Mouse (Mus musculus): ENCODE results near the gene Rxfp2.

Gene Rxfp2

DNA sequence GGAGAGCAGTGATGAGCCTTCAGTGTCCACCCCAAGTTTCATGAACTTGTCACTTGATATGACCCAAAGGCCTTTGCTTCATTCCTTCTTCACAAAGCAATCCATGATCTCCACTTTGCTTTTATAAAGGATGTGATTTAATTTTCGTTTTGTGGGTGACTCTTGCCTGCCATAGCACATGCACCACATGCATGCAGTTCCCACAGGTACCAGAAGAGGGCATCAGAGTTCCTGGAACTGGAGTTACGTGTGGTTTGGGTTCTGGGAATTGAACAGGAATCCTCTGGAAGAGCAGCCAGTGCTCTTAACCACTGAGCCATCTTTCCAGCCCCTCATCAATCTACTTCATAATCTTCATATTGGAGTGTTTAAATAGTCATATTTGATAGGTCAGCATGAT, 26.1 kb downstream of the Rxfp2 start:
- DNase-seq (ENCODE audit: low spot score) = no peak

DNA sequence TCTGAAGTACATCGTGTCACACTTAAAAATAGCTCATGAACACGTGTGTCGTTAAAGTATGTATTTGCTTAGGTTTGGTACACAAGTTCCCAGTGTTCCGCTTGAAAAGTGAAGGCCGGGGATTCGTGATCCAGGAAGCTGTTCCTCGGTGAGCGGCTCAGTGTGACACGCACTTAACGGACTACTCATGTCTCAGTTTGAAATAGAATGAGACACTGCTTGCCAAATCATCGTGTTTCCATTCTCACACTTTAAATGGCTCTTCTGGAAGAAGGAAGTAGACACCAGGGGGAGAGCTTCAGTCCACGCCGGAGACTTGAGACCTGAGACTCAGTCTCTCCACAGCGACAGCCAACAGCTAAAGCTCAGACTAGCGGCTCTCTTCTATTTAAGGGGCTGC, 28.0 kb downstream of the Rxfp2 start:
- DNase-seq (ENCODE audit: low spot score) = no peak

DNA sequence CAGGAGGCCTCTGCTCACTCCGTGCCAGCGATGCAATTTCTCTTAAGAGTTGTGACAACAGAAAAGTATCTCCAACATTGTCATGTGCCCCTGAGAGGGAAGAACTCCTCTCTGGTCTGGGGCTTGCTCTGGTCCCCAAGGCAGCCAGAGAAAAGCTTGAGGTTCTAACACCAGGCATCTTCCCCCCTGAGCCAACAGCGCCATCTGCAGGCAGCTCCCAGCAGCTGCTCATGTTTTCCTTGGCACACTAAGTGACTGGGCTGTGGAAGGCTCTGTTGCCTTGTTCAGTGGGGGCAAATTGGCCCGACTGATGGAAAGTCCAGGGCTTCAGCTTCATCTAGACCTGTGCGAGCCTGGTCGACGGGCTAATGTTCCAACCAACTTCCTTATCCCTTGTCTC, 31.5 kb downstream of the Rxfp2 start:
- DNase-seq (ENCODE audit: low spot score) = no peak

DNA sequence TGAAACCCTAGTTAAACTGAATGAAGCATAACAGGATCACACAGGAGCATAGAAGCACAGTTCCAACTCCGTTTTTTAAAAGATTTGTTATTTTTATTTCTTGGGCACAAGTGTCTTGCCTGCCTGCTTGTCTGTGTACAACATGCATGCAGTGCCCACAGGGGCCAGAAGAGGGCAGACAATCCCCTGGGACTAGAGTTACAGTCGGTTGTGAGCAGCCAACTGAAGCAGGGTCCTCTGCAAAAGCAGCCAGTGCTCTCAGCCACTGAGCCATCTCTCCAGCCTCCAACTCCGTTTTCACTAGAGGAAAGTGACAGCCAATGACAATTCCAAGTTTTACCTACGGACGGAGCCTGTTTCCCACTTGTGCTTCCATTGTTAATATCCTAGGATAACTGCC, 33.4 kb downstream of the Rxfp2 start:
- DNase-seq (ENCODE audit: low spot score) = no peak

DNA sequence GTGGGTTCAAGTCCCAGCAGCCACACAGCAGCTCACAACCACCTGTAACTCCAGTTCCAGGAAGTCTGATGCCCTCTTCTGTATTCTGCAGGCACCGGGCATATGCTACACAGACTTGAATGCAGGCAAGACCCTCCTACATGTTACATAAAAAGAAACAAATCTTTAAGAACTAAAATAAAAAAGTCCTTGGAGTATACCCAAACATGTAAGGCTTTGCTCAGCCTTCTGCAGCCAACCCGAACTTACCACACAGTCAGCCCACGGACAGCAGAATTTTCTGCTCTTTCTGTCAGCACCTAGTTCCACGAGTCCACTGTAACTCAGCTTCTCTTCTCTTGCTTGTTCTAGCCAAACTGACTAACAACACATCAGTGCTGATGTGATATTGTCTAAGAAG, 34.8 kb downstream of the Rxfp2 start:
- no peak for DNase-seq (ENCODE audit: low spot score)

DNA sequence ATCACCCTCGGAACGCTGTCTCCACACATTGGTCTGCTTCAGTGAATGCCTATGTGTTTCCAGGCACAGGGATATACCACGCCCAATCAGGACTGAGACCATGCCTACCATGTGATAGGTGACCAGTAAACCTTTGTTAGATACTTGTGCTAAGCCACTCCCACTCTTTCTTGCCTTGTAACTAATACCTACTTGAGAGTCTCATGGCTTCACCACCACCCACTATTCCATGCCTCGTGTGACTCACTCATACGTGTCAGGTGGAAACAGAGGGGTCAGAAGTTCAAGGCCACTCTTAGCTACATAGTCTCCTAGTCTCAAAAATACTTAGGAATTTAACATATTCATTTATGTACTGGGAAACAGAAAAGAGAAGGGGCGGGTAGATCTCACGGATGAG, 35.5 kb downstream of the Rxfp2 start:
- DNase-seq (ENCODE audit: low spot score) = no peak

DNA sequence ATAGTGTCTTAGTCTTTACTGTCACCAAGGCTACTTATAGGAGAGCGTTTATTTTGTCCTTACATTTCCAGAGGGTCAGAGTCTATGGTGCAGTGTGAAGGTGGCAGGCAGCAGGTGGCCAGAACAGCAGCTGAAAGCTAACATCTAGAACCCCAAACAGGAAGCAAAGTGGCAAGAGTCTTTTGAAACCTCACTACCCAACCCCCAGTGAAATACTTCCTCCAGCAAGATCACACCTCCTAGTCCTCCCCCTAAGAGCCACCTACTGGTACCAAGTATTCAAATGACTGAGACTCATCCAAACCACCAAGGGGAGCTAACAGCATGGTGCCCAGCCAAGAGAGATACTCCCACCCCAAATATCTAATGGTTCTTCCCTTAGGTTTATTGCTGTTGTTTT, 36.8 kb downstream of the Rxfp2 start:
- no peak for DNase-seq (ENCODE audit: low spot score)

DNA sequence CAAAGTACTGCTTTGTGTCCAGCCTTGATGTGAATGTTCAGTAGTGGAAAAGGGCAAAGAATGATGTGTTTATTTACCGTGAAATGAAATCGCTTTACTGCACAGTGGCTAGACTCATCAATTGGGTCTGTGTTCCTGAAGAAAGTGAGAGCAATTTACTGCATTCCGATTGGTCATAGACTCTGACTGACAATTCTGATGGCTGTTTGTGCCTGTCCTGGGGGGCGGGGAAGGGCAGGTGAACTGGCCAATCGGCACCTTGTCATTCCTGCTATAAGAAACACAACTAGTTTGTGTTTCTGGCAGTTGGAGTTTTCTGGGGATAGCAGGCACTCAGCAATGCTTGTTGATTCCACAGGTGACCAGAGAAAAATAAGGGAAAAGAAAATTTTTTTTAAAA, 37.6 kb downstream of the Rxfp2 start:
- no peak for DNase-seq (ENCODE audit: low spot score)

DNA sequence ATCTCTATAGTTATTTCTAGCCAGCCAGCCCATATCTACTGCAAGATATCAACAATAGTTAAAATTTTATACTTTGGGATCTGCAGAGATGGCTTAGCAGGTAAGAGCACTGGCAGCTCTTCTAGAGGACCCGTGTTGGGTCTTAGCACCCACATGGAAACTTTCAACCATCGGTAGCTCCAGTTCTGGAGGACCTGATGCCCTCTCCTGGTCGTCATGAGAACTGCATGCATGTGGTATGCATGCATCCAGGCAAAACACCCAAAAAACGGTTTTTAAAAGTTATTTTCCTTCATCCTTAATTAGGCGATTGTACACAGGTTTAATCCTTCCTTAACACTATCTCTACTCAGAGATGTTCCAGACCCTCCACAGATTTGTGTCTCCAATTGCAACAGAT, 40.4 kb downstream of the Rxfp2 start:
- DNase-seq (ENCODE audit: low spot score) = no peak

DNA sequence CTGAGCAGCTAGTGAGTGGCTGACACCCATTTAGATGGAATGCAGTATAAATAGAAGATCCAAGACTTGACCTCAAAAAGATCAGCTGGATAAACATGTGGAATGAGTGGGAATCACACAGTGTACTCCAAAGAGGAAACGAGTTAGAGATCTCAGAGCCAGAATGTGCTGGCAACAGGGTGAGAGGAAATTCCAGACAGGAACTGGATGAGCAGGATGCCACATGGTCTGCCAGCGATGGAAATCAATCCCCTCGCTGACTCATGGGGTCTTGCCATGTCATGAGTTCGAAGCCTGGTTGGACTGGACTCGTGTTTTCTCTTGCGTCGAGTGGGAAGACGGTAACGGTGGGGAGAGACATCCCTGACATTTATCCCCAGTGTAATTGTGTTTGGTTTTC, 41.0 kb downstream of the Rxfp2 start:
- no peak for DNase-seq (ENCODE audit: low spot score)

DNA sequence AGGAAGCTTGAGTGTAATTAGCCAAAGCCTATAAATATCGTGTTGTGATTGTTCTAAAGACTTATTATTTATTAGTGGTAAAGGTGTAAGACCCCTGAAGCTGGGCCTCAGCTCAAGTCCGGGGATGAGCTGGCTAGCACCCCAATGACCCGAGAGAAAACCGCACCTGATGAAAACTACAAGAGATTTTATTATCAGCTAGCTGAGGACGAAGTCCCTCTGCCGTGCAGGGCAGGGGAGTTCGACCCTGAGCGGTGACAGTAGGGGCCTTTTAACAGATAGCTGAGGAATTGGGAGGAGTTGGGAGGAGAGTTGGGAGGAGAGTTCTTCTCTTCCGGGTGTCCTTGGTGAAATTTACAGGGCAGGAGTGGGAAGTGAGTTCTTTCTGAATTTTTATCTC, 42.6 kb downstream of the Rxfp2 start:
- DNase-seq (ENCODE audit: low spot score) = no peak

DNA sequence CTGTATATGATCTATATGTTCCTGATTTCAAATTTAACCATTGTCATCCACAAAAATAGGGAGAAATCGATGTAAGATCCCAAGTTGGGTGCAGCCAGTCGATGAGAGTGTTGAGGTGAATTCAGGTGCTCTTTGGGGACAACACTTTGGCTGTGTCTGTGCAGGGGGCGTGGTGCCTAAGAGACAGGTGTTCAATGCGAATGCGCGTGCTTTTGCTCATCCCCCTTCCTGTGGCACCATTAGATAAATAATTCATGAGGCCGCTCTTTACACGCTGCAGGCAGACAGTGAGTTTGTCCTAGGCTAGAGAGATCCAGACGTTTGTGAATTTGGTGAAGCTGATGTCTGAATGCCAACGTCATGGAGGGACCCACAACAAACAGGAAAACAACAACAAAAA, 45.8 kb downstream of the Rxfp2 start:
- DNase-seq (ENCODE audit: low spot score) = no peak

DNA sequence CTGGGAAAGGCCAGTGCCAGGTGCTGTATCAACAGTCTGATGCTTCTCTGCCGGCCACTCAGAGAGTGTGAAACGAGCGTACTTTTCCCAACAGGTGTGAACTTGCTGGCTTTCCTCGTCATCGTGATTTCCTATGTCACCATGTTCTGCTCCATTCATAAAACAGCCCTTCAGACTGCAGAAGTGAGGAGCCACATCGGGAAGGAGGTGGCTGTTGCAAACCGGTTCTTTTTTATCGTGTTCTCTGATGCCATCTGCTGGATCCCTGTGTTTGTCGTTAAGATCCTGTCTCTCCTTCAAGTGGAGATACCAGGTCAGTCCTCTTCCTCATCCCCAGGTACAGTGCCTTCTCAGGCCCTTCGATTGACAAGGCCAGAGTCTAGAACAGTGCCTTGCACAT, 51.6 kb downstream of the Rxfp2 start:
- DNase-seq (ENCODE audit: low spot score) = no peak

DNA sequence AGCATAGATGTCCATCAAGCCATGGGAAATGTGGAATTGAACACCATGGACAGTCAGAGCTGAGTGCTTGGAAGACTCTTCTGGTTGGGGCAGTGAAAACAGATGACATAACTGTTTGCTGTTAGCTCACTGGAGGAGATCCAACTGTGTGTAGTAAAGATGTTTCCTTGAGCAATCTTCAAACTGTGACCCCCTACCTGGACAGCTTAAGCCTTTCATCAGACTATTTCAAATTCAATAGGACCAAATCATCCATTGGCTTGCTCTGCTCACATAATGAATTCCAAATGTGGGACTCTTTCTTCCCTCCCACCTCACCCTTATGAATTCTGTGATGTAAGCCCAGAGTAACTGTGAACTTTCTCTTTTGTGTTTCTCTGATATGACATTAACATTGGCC, 53.3 kb downstream of the Rxfp2 start:
- DNase-seq (ENCODE audit: low spot score) = no peak

DNA sequence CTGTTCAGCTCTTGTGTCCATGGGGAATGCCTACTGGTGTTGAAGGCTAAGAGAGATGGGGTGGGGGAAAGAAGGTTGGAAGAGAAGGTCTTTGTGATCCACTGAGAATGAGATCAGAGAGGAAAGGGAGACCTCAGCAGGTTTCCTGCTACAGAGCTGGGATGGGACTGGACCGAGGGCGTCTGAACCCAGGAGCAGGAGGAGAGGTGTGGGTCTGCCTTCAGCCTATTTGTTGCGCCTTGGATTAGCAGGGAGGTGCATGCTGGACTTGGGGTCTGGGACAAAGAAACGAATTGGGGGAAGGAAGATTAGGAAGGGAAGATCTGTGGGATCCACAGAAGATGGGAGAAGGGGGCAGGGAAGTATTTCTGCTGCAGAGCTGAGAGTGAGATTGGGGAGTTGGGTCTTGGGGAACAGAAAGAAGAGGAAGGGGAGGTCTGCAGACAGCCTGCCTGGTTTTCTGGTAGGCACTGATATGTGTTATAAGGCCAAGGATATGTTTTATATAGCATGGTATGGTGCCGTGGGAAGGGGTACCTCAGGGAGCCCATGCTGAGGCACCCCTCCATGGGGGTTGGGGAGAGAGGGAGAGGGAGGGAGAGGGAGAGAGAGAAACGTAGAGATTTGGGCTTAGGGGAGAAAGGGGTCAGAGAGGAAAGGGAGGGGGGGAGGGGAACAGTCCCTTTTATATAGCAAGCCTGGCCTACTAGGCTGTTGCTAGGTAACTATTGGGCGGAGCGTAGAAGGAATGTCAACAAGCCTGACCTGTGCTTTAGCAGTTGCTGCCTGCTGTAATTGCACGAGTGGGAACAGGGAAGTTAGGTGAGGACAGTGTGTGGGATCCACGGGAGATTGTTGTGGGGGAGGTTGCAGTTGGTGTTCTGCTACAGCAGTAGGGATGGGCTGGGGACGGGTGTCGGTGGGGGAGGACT, 61.7 kb downstream of the Rxfp2 start:
- DNase-seq (ENCODE audit: low spot score) = no peak

DNA sequence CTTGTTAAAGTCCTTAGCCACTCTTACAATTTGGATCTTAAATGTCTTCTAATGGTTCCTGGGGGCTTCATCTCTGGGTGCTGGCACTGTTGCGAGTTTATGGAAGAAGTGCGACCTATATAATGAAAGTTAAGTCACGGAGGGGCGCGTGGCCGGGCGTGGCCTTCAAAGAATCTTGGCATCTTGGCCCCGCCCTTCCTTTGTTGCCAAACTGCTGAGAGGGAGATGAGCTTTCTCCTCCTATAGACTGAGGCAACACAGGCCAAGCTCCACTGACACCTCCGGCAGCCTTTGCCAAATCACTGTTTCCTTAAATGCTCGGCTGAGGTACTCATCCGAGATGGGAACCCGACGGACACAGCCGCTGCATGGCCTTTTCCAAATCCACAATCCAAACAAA, 64.2 kb downstream of the Rxfp2 start:
- no peak for DNase-seq (ENCODE audit: low spot score)

DNA sequence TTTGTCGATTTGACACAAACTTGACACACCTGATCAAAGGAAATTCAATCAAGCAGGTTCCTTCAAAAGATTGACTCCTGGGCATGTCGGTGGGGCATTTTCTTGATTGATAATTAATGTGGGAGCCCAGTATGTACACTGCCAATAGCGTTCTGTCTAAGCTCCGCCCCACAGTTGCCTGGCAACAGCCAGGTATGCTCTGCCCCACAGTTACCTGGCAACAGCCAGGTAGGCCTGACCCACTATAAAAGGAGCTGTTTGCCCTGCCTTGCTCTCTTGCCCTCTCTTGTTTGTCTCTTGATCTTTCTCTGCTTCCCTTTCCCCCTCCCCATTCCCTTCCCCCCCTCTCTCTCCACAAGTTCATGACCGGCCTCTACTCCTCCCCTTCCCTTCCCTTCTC, 64.7 kb downstream of the Rxfp2 start:
- no peak for DNase-seq (ENCODE audit: low spot score)

DNA sequence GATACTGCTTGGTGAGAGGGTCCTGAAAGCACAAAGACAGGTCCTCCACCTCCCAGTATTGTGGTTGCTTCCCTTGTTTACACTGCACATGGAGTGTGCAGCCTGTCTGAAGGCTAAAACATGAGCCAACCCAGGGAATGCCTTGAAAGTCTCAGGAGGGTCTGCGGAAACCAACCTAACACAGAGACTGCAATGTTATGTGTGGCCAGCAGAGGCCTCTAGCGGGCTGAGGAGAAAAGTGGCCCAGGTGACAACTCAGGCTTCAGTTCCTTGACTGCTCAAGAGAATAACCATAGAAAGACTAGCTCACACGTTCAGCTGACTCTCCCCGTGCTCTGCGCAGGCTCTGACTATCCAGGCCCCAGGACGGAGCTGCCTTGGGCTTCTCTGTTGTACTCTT, 79.1 kb downstream of the Rxfp2 start:
- DNase-seq (ENCODE audit: low spot score) = no peak

DNA sequence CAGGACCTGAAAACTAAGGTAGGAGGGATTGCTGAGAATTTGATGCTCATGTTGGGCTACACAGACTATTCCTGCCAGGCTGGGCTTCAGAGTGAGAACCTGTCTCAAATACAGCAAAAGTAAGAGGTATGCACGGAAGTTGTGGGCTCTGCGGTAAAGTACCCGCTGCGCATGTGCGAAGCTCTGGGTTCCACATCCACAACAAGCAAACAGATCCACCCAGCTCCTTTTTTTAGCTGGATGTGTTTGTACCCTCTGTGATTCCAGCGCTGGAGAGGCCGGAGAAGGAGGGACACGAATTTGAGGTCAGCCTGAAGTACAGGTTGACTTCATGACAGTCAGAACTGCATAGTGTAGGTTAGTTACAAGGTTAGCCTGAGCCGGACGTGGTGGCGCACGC, 80.3 kb downstream of the Rxfp2 start:
- no peak for DNase-seq (ENCODE audit: low spot score)

DNA sequence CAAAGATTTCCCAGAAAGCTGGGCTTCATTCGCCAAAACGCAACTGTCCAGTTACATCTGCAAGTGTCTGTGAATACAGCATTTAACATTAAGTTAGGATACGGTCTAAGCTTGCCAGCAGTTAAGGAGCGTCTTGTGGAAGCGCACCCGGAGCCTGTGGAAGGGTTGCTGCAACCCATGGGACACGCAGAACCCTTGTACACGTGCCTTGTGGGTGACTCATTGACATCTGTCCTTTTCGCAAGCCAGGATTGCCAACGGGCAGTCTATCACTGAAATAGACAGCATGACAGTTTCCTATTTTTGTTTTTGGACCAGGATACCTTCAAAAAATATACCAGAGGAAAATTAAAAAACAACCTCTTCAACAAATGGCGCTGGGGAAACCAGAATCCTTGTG, 83.3 kb downstream of the Rxfp2 start:
- no peak for DNase-seq (ENCODE audit: low spot score)

DNA sequence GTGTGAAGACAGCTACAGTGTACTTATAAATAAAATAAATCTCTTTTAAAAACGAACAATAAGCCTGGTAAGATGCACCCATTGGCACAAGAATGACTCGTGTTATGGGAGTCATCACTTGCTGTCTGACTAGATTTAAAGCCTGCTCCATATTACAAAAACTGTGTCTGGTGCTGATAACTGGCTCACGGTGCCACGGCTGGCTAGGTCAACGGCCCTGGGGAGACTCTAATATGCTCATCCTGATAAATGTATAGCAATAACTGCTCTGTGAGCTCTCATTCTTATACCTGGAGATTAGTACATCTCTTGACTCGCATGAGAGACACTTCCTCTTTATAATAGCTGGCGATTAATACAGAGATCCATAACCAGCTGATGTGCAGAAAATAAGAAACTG, 87.9 kb downstream of the Rxfp2 start:
- no peak for DNase-seq (ENCODE audit: low spot score)

DNA sequence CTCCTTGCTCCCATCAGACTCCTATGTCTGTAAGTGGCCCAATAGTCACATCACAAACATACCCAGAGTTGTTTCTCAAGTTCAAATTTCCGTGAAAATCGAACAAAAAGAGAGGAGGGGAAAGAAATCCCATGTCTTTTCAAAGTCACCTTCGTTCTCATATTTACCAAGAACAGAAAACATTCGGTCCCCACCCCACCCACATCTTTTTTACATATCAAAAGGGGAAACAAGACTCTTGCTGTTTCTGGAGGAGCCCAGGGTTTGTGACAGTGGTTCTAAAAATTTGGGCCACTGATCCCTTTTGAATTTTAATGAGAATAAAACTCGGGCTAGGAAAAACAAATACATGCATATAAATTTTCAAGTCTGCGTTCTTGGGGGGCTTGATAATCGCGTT, 92.8 kb downstream of the Rxfp2 start:
- no peak for DNase-seq (ENCODE audit: low spot score)

DNA sequence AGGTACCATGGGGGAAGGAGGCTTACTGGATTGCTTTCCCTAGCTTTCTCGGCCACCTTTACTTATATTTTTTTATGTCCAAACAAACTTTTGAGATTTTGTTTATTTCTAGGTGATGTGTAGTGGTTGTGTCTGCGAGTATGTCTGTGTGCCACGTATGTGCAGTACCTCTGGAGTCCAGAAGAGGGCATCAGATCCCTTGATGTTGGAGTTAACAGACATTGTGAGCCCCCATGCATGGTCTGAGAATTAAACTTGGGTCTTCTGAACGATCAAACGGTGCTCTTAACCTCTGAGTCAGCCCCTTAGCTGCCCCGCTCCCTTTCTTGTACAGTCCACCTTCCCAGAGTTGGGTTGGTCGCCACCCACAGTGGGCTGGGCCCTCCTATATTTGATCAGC, 95.5 kb downstream of the Rxfp2 start:
- DNase-seq (ENCODE audit: low spot score) = no peak

DNA sequence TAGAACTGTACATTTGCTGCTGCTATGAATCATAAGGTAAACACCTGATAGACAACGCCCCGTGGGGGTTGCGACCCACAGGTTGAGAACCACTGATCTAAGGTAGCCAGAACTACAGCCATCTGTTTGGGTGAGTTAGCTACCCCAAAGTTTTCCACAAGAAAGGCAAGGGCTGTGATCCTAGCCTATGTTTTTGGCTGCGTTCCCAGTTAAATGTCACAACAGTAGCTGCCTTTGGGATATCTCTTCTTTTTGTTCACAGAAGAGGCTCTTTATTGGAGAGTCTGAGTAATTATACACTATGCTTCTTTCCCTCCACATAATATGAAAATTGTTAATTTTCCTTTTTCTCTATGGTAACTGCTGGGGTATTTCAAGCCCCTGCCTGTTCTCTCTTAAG, 96.3 kb downstream of the Rxfp2 start:
- no peak for DNase-seq (ENCODE audit: low spot score)

All from MN1 (cell line).